ENCODE assay signal across 8 mouse cellular contexts in genomic region chr10:127121066-127121477, GRCm38 (mm10). TPM values are rescaled to one million over a fixed set of nuclear protein-coding genes. Genes with fewer than 3 reads are reported as not detected.
A peak's percentile ranks its signal among the peaks of the same experiment; 100 is the strongest.
DNase-seq lines count a peak whose midpoint lies in the region; ATAC-seq and TF ChIP-seq lines count a peak whose summit lies in the region.

TSS of gene Os9 (minus strand) at chr10:127121131.

- peak within 1 kb of the TSS; percentile 2; the same call in 1 of the 2 replicates for H3K27ac ChIP-seq in bone marrow, adult 2 months (ENCODE audit: control insufficient read depth, insufficient read depth, low read depth, low read length, poor library complexity)
- no peak within 1 kb of the TSS for H3K27ac ChIP-seq in embryonic facial prominence, embryonic 15.5 days (replicated peaks)
- no peak within 1 kb of the TSS for H3K27ac ChIP-seq in limb, embryonic 14.5 days (replicated peaks; ENCODE audit: low read depth, low read length)
- peak within 1 kb of the TSS; percentile 87 for H3K27ac ChIP-seq in midbrain, postnatal 0 days (ENCODE audit: low read depth, low read length)

- H3K9ac ChIP-seq in embryonic facial prominence, embryonic 15.5 days, result peak within 1 kb of the TSS; percentile 68
- H3K9ac ChIP-seq in limb, embryonic 14.5 days (ENCODE audit: low read depth, low read length, severe bottlenecking), result peak within 1 kb of the TSS; percentile 70
- H3K9ac ChIP-seq in midbrain, postnatal 0 days (replicated peaks; ENCODE audit: low read length, poor library complexity, severe bottlenecking), result peak within 1 kb of the TSS; percentile 77

- peak; percentile 99 for DNase-seq in 416B (ENCODE audit: low read depth)
- DNase-seq in heart, adult 8-10 months (ENCODE audit: low spot score), result peak; percentile 98
- DNase-seq in kidney, adult 9 months, result peak; percentile 99
- peak; percentile 99 for DNase-seq in limb, embryonic 14.5 days (ENCODE audit: low spot score)
- peak; percentile 100 for DNase-seq in midbrain, postnatal 0 days (ENCODE audit: low spot score)
- peak; percentile 89 to 94 for DNase-seq in spleen, postnatal 14 days (ENCODE audit: low spot score in 2 of 2)

- peak; percentile 77; the same call in 1 of the 2 replicates for TF ChIP-seq POLR2A in bone marrow, adult 2 months (IDR thresholded peaks at IDR 0.05; ENCODE audit: borderline replicate concordance, control insufficient read depth, low read depth, low read length)
- peak; percentile 50; the same call in 1 of the 2 replicates for TF ChIP-seq POLR2A in limb, embryonic 14.5 days (IDR thresholded peaks at IDR 0.05; ENCODE audit: borderline replicate concordance, extremely low read depth, insufficient read depth, insufficient read length)

- H3K4me1 ChIP-seq in bone marrow, adult 2 months (ENCODE audit: control insufficient read depth, insufficient read depth, low read length), result peaks cover 1% of the 10 kb centered on the region; the same call in 1 of the 2 replicates
- H3K4me1 ChIP-seq in embryonic facial prominence, embryonic 15.5 days, result peaks cover 26% of the 10 kb centered on the region
- H3K4me1 ChIP-seq in limb, embryonic 14.5 days (ENCODE audit: control insufficient read depth, insufficient read depth, low read length), result 0 out of 2 replicates have a peak, but pooled peaks cover 2% of the 10 kb centered on the region
- H3K4me1 ChIP-seq in midbrain, postnatal 0 days (ENCODE audit: insufficient read depth, low read length), result no peaks in the 10 kb centered on the region

- peak within 1 kb of the TSS; percentile 97 for H3K4me2 ChIP-seq in embryonic facial prominence, embryonic 15.5 days (replicated peaks)
- H3K4me2 ChIP-seq in limb, embryonic 14.5 days (replicated peaks; ENCODE audit: low read depth, low read length, severe bottlenecking), result peak within 1 kb of the TSS; percentile 93
- H3K4me2 ChIP-seq in midbrain, postnatal 0 days (ENCODE audit: low read depth, low read length, poor library complexity, severe bottlenecking), result peak within 1 kb of the TSS; percentile 96

- H3K36me3 ChIP-seq in embryonic facial prominence, embryonic 15.5 days, result peaks cover 32% of the 10 kb centered on the region
- H3K36me3 ChIP-seq in limb, embryonic 14.5 days (ENCODE audit: control insufficient read depth, insufficient read depth, low read length), result peaks cover 25% of the 10 kb centered on the region
- peaks cover 16% of the 10 kb centered on the region for H3K36me3 ChIP-seq in midbrain, postnatal 0 days (ENCODE audit: insufficient read depth, low read length)

- H3K27me3 ChIP-seq in embryonic facial prominence, embryonic 15.5 days, result no peaks in the 10 kb centered on the region
- H3K27me3 ChIP-seq in limb, embryonic 14.5 days (ENCODE audit: control insufficient read depth, insufficient read depth, low read length), result no peaks in the 10 kb centered on the region
- no peaks in the 10 kb centered on the region for H3K27me3 ChIP-seq in midbrain, postnatal 0 days (ENCODE audit: insufficient read depth, low read length)

- WGBS in bone marrow, adult 2 months, result 1% methylated on average over 19 of the region's 19 CpGs
- WGBS in embryonic facial prominence, embryonic 15.5 days, result under 1% methylated on average over 19 of the region's 19 CpGs
- 0% methylated on average over 19 of the region's 19 CpGs for WGBS in limb, embryonic 14.5 days
- WGBS in midbrain, postnatal 0 days, result 0% methylated on average over 19 of the region's 19 CpGs

- no peak for TF ChIP-seq CTCF in bone marrow, adult 2 months (IDR thresholded peaks at IDR 0.05; ENCODE audit: control insufficient read depth, insufficient read depth, low read length)
- TF ChIP-seq CTCF in midbrain, postnatal 0 days (IDR thresholded peaks at IDR 0.05), result 0 out of 2 replicates have a peak, but pooled peaks have one; percentile 22

- H3K9me3 ChIP-seq in embryonic facial prominence, embryonic 15.5 days (replicated peaks), result no peaks in the 10 kb centered on the region
- H3K9me3 ChIP-seq in limb, embryonic 14.5 days (ENCODE audit: control insufficient read depth, low read length), result no peaks in the 10 kb centered on the region
- no peaks in the 10 kb centered on the region for H3K9me3 ChIP-seq in midbrain, postnatal 0 days (ENCODE audit: low read length)

- peak; percentile 95 for ATAC-seq in embryonic facial prominence, embryonic 15.5 days (ENCODE audit: insufficient number of reproducible peaks, low FRiP score, low TSS enrichment, low read depth)
- ATAC-seq in limb, embryonic 14.5 days (ENCODE audit: low FRiP score, low read depth), result peak; percentile 99
- peak; percentile 96 for ATAC-seq in midbrain, postnatal 0 days (ENCODE audit: low FRiP score)

- peak within 1 kb of the TSS; percentile 90 for H3K4me3 ChIP-seq in bone marrow, adult 2 months (replicated peaks; ENCODE audit: control insufficient read depth, low read depth, low read length)
- H3K4me3 ChIP-seq in embryonic facial prominence, embryonic 15.5 days (replicated peaks), result peak within 1 kb of the TSS; percentile 88
- H3K4me3 ChIP-seq in limb, embryonic 14.5 days (replicated peaks; ENCODE audit: low read length), result peak within 1 kb of the TSS; percentile 79
- H3K4me3 ChIP-seq in midbrain, postnatal 0 days (ENCODE audit: low read depth, low read length), result peak within 1 kb of the TSS; percentile 85

RNA-seq across cellular contexts. Expression of gene Os9, which starts in this region (rescaled TPM):
- 34.7 and 69.0 TPM in 2 replicates for polyA plus RNA-seq in bone marrow, adult 2 months (2011; ENCODE audit: insufficient read depth, insufficient read length, low replicate concordance, missing spikeins)
- polyA plus RNA-seq in embryonic facial prominence, embryonic 15.5 days (2015; fragmentation: Nextera tagmentation; extraction: Ambion mirVana), result 101 TPM in 2 replicates
- total RNA-seq in heart, adult 8-10 months (2022), result 10 to 100 TPM; 22.2 to 31.6 (median 24.1) TPM
- polyA plus RNA-seq in limb, embryonic 14.5 days (2012; rRNA removed), result 60.6 and 61.0 TPM in 2 replicates
- polyA plus RNA-seq in limb, embryonic 14.5 days (2014; fragmentation: Nextera tagmentation; extraction: Ambion mirVana), result 54.7 and 57.6 TPM in 2 replicates
- 114 and 120 TPM in 2 replicates for total RNA-seq in midbrain, postnatal 0 days (2014; rRNA removed)
- polyA plus RNA-seq in midbrain, postnatal 0 days (2015; fragmentation: Nextera tagmentation; extraction: Ambion mirVana), result 126 TPM in 2 replicates

Comparison
In these comparisons a context has a peak if more than half of its experiments do, and no peak if none do; other contexts are left out.
1. H3K27ac ChIP-seq: peak in bone marrow, adult 2 months (single experiment) and midbrain, postnatal 0 days (single experiment); none in embryonic facial prominence, embryonic 15.5 days (single experiment) and limb, embryonic 14.5 days (single experiment).
2. Peak in every context shown above with its lines, with median percentiles within 50 percentile points of each other: DNase-seq, H3K4me3 ChIP-seq, ATAC-seq, H3K4me2 ChIP-seq and H3K9ac ChIP-seq.